Mouse (Mus musculus): ENCODE results near the gene Hdac7. TPM values are rescaled to one million over a fixed set of nuclear protein-coding genes. Genes with fewer than 3 reads are reported as not detected.

Hdac7 gene
- total and polyA plus RNA-seq, 2 experiments from 2014 or later: 24.2 to 29.2 TPM

DNA sequence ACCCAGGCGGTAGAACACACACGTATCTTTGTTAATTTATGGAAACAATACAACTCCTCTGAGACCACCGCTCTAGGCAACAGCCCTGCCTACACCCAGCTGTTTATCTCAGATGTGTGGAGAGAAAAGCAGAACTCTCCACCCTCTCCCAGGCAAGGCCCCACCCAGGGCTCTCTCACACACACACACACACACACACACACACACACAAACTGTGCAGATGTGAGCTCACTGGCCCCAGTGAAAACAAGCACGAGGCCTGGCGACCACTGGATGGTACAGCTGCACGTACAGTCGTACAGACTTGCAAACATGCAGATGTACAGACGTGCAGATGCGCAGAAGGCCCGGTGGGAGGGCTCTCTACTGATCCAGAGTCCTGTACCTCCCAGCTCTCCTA lies 99.4 kb downstream of the Hdac7 start:
- Histone ChIP-seq H3K9me3 (ENCODE audit: low read length) (no peaks in the 10 kb centered on the region), H3K27ac (ENCODE audit: low read depth, low read length) (no peak overlapping the region), H3K4me2 (ENCODE audit: low read depth, low read length, poor library complexity, severe bottlenecking) (no peak overlapping the region), H3K4me3 (ENCODE audit: low read depth, low read length) (no peak overlapping the region), H3K4me1 (ENCODE audit: insufficient read depth, low read length) (no peaks in the 10 kb centered on the region), H3K9ac (replicated peaks; ENCODE audit: low read length, poor library complexity, severe bottlenecking) (no peak overlapping the region), H3K27me3 (ENCODE audit: insufficient read depth, low read length) (0 out of 2 replicates have a peak, but pooled peaks cover 4% of the 10 kb centered on the region), H3K36me3 (ENCODE audit: insufficient read depth, low read length) (peaks cover 24% of the 10 kb centered on the region)
- 51% methylated on average over 9 of the region's 10 CpGs for WGBS
- no peak for ATAC-seq (ENCODE audit: low FRiP score)
- peak; percentile 30 for DNase-seq (ENCODE audit: low spot score)
- no peak for TF ChIP-seq CTCF (IDR thresholded peaks at IDR 0.05)

DNA sequence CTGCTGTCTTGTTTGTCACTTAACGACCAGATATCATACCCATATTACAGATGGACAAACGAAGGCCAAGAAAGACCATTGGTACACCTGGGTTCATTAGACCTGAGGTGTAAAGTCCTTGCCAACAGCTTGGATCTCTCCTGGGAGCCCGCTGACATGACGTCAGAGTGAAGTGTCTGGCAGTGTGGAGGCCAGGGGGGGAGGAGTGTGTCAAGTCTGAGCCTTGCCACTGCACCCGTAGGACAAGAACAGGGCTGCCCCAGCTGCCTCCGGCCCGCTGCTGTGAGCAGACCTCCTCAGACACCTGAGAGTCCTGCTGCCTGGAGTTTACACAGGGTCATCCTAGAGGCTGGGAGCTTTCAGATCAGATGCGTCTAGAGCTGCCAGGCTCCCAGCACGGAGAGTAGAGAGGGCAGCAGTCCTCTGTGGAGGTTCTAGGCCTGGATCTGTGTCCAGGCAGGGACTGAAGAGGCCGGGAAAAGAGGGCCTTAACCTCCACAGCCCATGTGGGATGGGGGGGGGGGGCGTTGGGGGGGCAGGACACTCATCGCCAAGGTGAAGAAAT lies 100.3 kb downstream of the Hdac7 start:
- WGBS: 77% methylated on average over 12 of the region's 12 CpGs

DNA sequence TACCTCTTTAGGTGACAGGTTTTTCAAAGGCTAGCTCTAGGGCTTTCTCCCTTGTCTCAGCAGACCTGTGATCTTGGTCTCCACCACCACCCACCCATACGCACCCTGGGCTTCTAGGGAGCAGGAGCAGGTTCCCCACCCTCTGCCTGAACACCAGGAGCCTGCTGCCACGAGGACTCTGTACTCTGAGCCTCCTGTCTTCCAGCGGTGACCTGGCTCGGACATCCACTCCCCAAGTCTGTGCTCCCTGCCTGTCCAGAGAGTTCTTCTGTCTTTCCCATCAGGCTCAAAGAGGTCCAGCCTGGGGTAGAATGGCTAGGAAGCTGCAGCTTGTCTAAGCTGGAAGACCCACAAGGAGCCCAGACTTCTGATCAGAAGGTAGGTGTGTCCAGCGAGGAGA lies 101.1 kb downstream of the Hdac7 start:
- DNase-seq (ENCODE audit: low spot score): no peak
- H3K27me3 ChIP-seq (ENCODE audit: insufficient read depth, low read length): 0 out of 2 replicates have a peak, but pooled peaks cover 4% of the 10 kb centered on the region
- no peak overlapping the region for H3K4me2 ChIP-seq (ENCODE audit: low read depth, low read length, poor library complexity, severe bottlenecking)
- no peaks in the 10 kb centered on the region for H3K4me1 ChIP-seq (ENCODE audit: insufficient read depth, low read length)
- H3K9me3 ChIP-seq (ENCODE audit: low read length): no peaks in the 10 kb centered on the region
- H3K27ac ChIP-seq (ENCODE audit: low read depth, low read length): no peak overlapping the region
- no peak overlapping the region for H3K4me3 ChIP-seq (ENCODE audit: low read depth, low read length)
- no peak overlapping the region for H3K9ac ChIP-seq (replicated peaks; ENCODE audit: low read length, poor library complexity, severe bottlenecking)
- H3K36me3 ChIP-seq (ENCODE audit: insufficient read depth, low read length): peaks cover 12% of the 10 kb centered on the region
- no peak for ATAC-seq (ENCODE audit: low FRiP score)
- no peak for TF ChIP-seq CTCF (IDR thresholded peaks at IDR 0.05)
- 82% methylated on average over 5 of the region's 5 CpGs for WGBS

More for the DNA sequence above, 100.3 kb downstream of the Hdac7 start:
- Histone ChIP-seq H3K4me2 (ENCODE audit: low read depth, low read length, poor library complexity, severe bottlenecking) (no peak overlapping the region), H3K4me1 (ENCODE audit: insufficient read depth, low read length) (no peaks in the 10 kb centered on the region), H3K4me3 (ENCODE audit: low read depth, low read length) (no peak overlapping the region), H3K9ac (replicated peaks; ENCODE audit: low read length, poor library complexity, severe bottlenecking) (no peak overlapping the region), H3K27me3 (ENCODE audit: insufficient read depth, low read length) (0 out of 2 replicates have a peak, but pooled peaks cover 4% of the 10 kb centered on the region), H3K27ac (ENCODE audit: low read depth, low read length) (no peak overlapping the region), H3K36me3 (ENCODE audit: insufficient read depth, low read length) (peaks cover 16% of the 10 kb centered on the region), H3K9me3 (ENCODE audit: low read length) (no peaks in the 10 kb centered on the region)
- TF ChIP-seq CTCF (IDR thresholded peaks at IDR 0.05): no peak
- ATAC-seq (ENCODE audit: low FRiP score) (no peak), DNase-seq (ENCODE audit: low spot score) (no peak)

Other genes starting within 250 kb of the Hdac7 start
- 21.8 and 35.2 TPM in 2 replicates for gene Rpap3, start 138.7 kb downstream of the Hdac7 start, total RNA-seq (2014; rRNA removed)
- 44.4 and 46.2 TPM in 2 replicates for gene Rpap3, start 138.7 kb downstream of the Hdac7 start, polyA plus RNA-seq (2015; fragmentation: Nextera tagmentation; extraction: Ambion mirVana)
- 0.33 and 0.66 TPM in 2 replicates for gene Endou, start 113.2 kb downstream of the Hdac7 start, total RNA-seq (2014; rRNA removed)
- gene Endou, start 113.2 kb downstream of the Hdac7 start, polyA plus RNA-seq (2015; fragmentation: Nextera tagmentation; extraction: Ambion mirVana): 0.20 TPM in 2 replicates
- 34.9 and 39.7 TPM in 2 replicates for gene Rapgef3, start 76.5 kb downstream of the Hdac7 start, total RNA-seq (2014; rRNA removed)
- gene Rapgef3, start 76.5 kb downstream of the Hdac7 start, polyA plus RNA-seq (2015; fragmentation: Nextera tagmentation; extraction: Ambion mirVana): 15.8 and 16.5 TPM in 2 replicates
- gene Slc48a1, start 66.0 kb downstream of the Hdac7 start, total RNA-seq (2014; rRNA removed): 61.5 and 78.8 TPM in 2 replicates
- 152 and 173 TPM in 2 replicates for gene Slc48a1, start 66.0 kb downstream of the Hdac7 start, polyA plus RNA-seq (2015; fragmentation: Nextera tagmentation; extraction: Ambion mirVana)
- gene Vdr, start 66.1 kb upstream of the Hdac7 start, total RNA-seq (2014; rRNA removed): 0.09 and 0.27 TPM in 2 replicates
- 0.12 and 0.22 TPM in 2 replicates for gene Vdr, start 66.1 kb upstream of the Hdac7 start, polyA plus RNA-seq (2015; fragmentation: Nextera tagmentation; extraction: Ambion mirVana)
- gene Tmem106c, start 119.7 kb upstream of the Hdac7 start, total RNA-seq (2014; rRNA removed): 40.3 and 57.7 TPM in 2 replicates
- gene Tmem106c, start 119.7 kb upstream of the Hdac7 start, polyA plus RNA-seq (2015; fragmentation: Nextera tagmentation; extraction: Ambion mirVana): 43.8 and 49.2 TPM in 2 replicates
- gene Col2a1, start 160.2 kb upstream of the Hdac7 start, total RNA-seq (2014; rRNA removed): 13.8 and 17.8 TPM in 2 replicates
- 4.9 and 6.2 TPM in 2 replicates for gene Col2a1, start 160.2 kb upstream of the Hdac7 start, polyA plus RNA-seq (2015; fragmentation: Nextera tagmentation; extraction: Ambion mirVana)
- 96.2 and 102 TPM in 2 replicates for gene Pfkm, start 248.1 kb upstream of the Hdac7 start, total RNA-seq (2014; rRNA removed)
- 89.9 and 96.4 TPM in 2 replicates for gene Pfkm, start 248.1 kb upstream of the Hdac7 start, polyA plus RNA-seq (2015; fragmentation: Nextera tagmentation; extraction: Ambion mirVana)
- 17.4 and 18.2 TPM in 2 replicates for gene Senp1, start 249.2 kb upstream of the Hdac7 start, total RNA-seq (2014; rRNA removed)
- gene Senp1, start 249.2 kb upstream of the Hdac7 start, polyA plus RNA-seq (2015; fragmentation: Nextera tagmentation; extraction: Ambion mirVana): 12.1 and 12.4 TPM in 2 replicates

All from midbrain, postnatal 0 days (tissue).